Mouse (Mus musculus) heart, adult 2 months (tissue): Measurements from ENCODE around the gene Dtnbp1.

Experiments
- CTCF ChIP-seq: fragments of 200-600 bp; IDR thresholded peaks from 2 replicates; pipeline ENCODE4 v1.8.1; 2022; ENCODE audit warnings: antibody characterized with exemption, mild to moderate bottlenecking, moderate library complexity
- EP300 ChIP-seq: fragments of 200-500 bp; IDR thresholded peaks from 2 replicates; pipeline ENCODE4 v1.6.1; 2011; ENCODE audit warnings: low read depth, low read length, control low read depth; ENCODE audit not compliant: insufficient read depth
- POLR2A ChIP-seq: fragments of 200-500 bp; IDR thresholded peaks from 2 replicates; pipeline ENCODE4 v1.6.1; 2011; ENCODE audit warnings: mild to moderate bottlenecking, low read depth, low read length, control low read depth; ENCODE audit not compliant: insufficient read depth

- TF ChIP-seq POLR2A (no peak), CTCF (no peak), EP300 (no peak)
Measured at GRCm38 (mm10) chr13:44992550-44993205, 9.3 kb downstream of the Dtnbp1 start.
